Mouse (Mus musculus) limb, embryonic 11.5 days (tissue): Measurements from ENCODE around the gene Twnk. TPM values are rescaled to one million over a fixed set of nuclear protein-coding genes. Genes with fewer than 3 reads are reported as not detected.

ENCODE experiments used
- ATAC-seq: fragments of 200-750 bp; cut with Nextera tagmentation; 2 replicates; pipeline ENCODE4 v1.8.0; 2017; ENCODE audit warnings: low read depth; ENCODE audit not compliant: insufficient number of reproducible peaks, low FRiP score, low TSS enrichment
- DNase-seq: peaks from one replicate; pipeline ENCODE4 v3.0.0-alpha.2; 2015; ENCODE audit warnings: low spot score
- H3K27ac ChIP-seq: fragments of 300-500 bp; sonication (generic); replicated peaks from 2 replicates; pipeline ENCODE4 v1.5.1; 2014; ENCODE audit warnings: low read depth, mild to moderate bottlenecking, low read length
- H3K27me3 ChIP-seq: fragments of 300-500 bp; sonication (generic); 2 replicates; pipeline ENCODE4 v1.6.1; 2014; ENCODE audit warnings: mild to moderate bottlenecking, low read length, mixed read lengths; ENCODE audit not compliant: control insufficient read depth, insufficient read depth
- H3K36me3 ChIP-seq: fragments of 300-500 bp; sonication (generic); 2 replicates; pipeline ENCODE4 v1.6.1; 2014; ENCODE audit warnings: mild to moderate bottlenecking, low read length, moderate library complexity, mixed read lengths; ENCODE audit not compliant: control insufficient read depth, insufficient read depth
- H3K4me1 ChIP-seq: fragments of 300-500 bp; sonication (generic); 2 replicates; pipeline ENCODE4 v1.6.1; 2014; ENCODE audit warnings: low read length, mixed read lengths; ENCODE audit not compliant: control insufficient read depth, insufficient read depth
- H3K4me2 ChIP-seq: fragments of 300-500 bp; sonication (generic); 2 replicates; pipeline ENCODE4 v1.6.1; 2014; ENCODE audit warnings: low read depth, mild to moderate bottlenecking, moderate library complexity; ENCODE audit not compliant: severe bottlenecking
- H3K4me3 ChIP-seq: fragments of 300-500 bp; sonication (generic); 2 replicates; pipeline ENCODE4 v1.5.1; 2014; ENCODE audit warnings: low read depth, low read length
- H3K9ac ChIP-seq: fragments of 300-500 bp; sonication (generic); 2 replicates; pipeline ENCODE4 v1.6.1; 2014; ENCODE audit warnings: mild to moderate bottlenecking, low read length
- H3K9me3 ChIP-seq: fragments of 300-500 bp; sonication (generic); 2 replicates; pipeline ENCODE4 v1.6.1; 2016; ENCODE audit warnings: low read length; ENCODE audit not compliant: control insufficient read depth
- WGBS: fragments of 180-500 bp; shearing (Covaris S2); extraction: QIAGEN DNeasy Blood & Tissue Kit; methylation state at CpG from one replicate; pipeline ENCODE4 v1.1.7; 2014; 5-methylcytosine and 5-hydroxymethylcytosine counted together
- polyA plus RNA-seq: library from polyadenylated mRNA; unstranded; fragments of >200 nt; fragmentation: Nextera tagmentation; extraction: Ambion mirVana; gene quantifications from 2 replicates; pipeline ENCODE4 v1.2.1, GENCODE M21; 2014

Twnk gene
- polyA plus RNA-seq, 1 experiment from 2014 or later = 19.0 TPM

DNA sequence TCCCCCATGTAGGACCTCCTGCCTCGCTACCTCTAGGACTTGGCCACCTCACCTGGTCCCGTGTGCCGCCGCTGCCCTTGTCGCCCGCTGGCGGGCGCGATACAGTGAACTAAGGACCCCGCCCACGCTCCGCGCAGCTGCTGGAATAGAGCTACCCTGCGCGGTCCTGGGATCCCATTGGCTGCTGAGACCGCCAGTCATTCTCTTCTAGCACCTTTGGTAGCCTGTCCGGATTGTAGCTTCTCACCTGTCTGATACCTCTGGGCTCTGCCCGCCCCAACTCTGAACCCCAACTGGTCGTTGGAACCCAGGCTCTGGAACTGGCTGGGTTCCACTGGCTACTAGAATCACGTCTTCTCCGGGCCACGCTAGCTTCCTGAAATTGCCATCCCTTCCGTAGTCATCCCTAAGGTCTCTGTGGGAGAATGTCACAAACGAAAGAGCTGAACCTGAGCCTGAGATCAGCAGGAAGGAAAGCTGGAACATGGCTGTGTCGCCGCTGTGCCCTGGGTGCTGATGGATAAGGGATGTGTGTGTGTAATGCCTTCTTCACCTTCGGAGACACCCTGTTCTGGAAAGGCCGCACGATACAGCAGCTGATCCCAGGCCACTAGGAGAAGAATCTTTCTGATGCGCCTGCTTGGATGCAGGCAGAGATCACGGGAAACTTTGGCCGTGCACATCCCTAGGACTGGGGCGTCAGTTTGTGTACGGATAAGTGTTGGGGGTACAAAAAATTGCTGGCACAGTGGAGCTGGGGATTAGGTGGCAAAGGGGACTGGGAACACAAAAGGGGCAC lies 41.3 kb downstream of the Twnk start:
- 0 out of 2 replicates have a peak, but pooled peaks have one; percentile 9 for ATAC-seq
- H3K27ac ChIP-seq = no peak overlapping the region

DNA sequence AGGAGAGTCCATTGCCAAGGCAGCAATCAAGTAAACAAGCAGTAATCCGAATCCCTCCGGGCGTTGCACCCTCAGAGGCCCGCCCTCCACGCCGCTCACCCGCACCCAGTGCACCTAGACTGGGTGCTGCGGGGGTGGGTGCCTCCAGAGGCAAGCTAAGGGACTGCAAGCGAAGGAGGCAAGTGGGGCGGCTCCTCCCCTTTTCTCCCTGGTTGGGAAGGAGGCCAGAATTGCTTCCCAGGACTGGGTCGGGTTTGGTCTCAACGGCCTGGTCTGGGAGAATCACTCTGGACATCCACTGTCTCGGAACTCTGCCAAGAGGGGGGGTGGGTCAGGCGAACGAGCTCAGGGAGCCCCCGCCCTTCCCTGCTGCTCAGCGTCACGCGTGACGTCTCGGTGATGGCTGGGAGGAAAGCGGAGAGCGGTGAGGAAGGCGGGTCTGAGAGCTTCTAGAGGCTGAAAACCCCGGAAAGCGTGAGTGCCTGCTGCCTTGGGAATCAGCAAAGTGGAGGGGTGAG lies 42.0 kb downstream of the Twnk start, which contains the start of gene Sfxn3:
Gene Sfxn3, plus strand, starts transcription at position 87 of the 518 bp plus-strand sequence.
- peak within 1 kb of the TSS; percentile 4 for H3K9ac ChIP-seq
- H3K4me2 ChIP-seq = peak within 1 kb of the TSS; percentile 53
- WGBS = under 1% methylated on average over 26 of the region's 26 CpGs
- DNase-seq = peak; percentile 79
- peaks cover 21% of the 10 kb centered on the region for H3K4me1 ChIP-seq
- no peaks in the 10 kb centered on the region for H3K9me3 ChIP-seq
- ATAC-seq = peak; percentile 72
- H3K36me3 ChIP-seq = no peaks in the 10 kb centered on the region
- no peak within 1 kb of the TSS for H3K27ac ChIP-seq
- H3K4me3 ChIP-seq = peak within 1 kb of the TSS; percentile 44
- H3K27me3 ChIP-seq = peaks cover 26% of the 10 kb centered on the region

More for the DNA sequence above, 41.3 kb downstream of the Twnk start:
- H3K4me1 ChIP-seq = peaks cover 21% of the 10 kb centered on the region
- H3K4me3 ChIP-seq = peak overlapping the region; percentile 44
- H3K36me3 ChIP-seq = no peaks in the 10 kb centered on the region
- H3K9me3 ChIP-seq = no peaks in the 10 kb centered on the region
- peaks cover 26% of the 10 kb centered on the region for H3K27me3 ChIP-seq
- WGBS = 3% methylated on average over 34 of the region's 34 CpGs
- peak; percentile 78 for DNase-seq
- peak overlapping the region; percentile 4 for H3K9ac ChIP-seq
- H3K4me2 ChIP-seq = peak overlapping the region; percentile 53

DNA sequence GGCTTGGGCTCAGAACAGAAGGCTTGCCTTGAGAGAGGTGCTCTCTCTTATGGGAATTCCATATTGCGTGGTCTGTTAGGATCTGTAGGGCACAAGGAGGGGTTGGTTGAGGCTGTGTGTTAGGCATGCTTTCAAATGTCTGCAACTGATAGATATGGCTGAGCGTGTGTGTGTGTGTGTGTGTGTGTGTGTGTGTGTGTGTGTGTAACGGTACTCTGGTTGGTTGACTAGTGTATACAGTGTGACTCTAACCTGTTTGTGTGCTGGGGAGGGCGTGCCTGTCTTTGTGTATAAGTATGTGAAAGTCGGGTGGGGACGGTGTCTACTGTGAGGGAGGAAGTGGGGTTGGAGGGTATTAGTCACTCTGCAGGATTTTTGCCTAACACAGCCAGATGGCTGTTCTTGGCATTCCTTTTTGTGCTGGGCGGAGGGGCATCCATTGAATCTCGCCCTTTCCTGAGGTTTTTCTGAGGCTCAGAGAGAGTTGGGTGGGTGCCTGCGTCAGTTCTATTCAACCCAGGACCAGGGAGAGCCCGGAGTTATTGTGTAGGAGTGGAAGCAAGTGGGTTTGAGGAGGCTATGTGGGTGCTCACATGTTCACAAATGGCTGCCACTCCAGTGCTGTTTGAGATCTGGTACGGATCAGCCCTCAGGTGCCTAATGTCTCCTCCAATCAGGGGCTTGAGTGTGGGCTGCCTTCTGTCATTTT lies 42.6 kb downstream of the Twnk start:
- peak overlapping the region; percentile 44 for H3K4me3 ChIP-seq
- ATAC-seq = 0 out of 2 replicates have a peak, but pooled peaks have one; percentile 49
- no peak for DNase-seq
- no peak overlapping the region for H3K27ac ChIP-seq
- H3K36me3 ChIP-seq = no peaks in the 10 kb centered on the region
- H3K27me3 ChIP-seq = peaks cover 26% of the 10 kb centered on the region
- no peaks in the 10 kb centered on the region for H3K9me3 ChIP-seq
- peaks cover 21% of the 10 kb centered on the region for H3K4me1 ChIP-seq
- WGBS = 58% methylated on average over 11 of the region's 11 CpGs
- peak overlapping the region; percentile 4 for H3K9ac ChIP-seq
- H3K4me2 ChIP-seq = peak overlapping the region; percentile 53

DNA sequence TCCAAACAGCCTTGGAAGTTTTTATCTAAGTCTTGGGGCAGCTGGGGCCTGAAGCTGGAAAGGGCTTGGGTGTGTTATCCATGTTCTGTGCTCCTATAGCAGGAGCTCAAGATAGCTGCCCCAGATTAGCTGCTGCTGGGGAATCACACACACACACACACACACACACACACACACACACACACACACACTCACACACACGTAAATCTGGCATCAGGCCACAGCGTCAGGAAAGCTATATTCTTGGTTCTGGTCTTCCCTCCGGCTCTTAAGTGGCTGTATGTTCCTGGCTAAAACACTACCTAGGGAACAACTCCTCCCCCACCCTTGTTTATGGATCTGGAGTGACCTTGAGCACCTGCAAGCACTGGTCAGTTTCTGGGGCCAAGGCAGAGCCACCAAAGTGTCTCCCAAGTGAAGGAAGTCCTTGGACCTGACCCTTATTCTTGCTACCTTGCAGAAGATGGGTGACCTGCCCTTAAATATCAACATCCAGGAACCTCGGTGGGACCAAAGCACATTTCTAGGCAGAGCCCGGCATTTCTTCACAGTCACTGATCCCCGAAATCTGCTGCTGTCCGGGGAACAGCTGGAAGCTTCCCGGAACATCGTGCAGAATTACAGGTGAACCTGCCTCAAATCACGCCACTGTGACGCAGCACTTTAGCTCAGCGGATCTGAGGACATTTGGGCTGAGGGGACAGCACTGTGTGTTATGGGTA lies 43.3 kb downstream of the Twnk start:
- DNase-seq (no peak), ATAC-seq (no peak)
- H3K27ac ChIP-seq = no peak overlapping the region
- H3K9me3 ChIP-seq = no peaks in the 10 kb centered on the region
- peaks cover 26% of the 10 kb centered on the region for H3K27me3 ChIP-seq
- H3K36me3 ChIP-seq = no peaks in the 10 kb centered on the region
- H3K4me3 ChIP-seq = no peak overlapping the region; the same call in 1 of the 2 replicates
- WGBS = 82% methylated on average over 12 of the region's 12 CpGs
- H3K9ac ChIP-seq = no peak overlapping the region
- peak overlapping the region; percentile 53 for H3K4me2 ChIP-seq
- peaks cover 21% of the 10 kb centered on the region for H3K4me1 ChIP-seq

DNA sequence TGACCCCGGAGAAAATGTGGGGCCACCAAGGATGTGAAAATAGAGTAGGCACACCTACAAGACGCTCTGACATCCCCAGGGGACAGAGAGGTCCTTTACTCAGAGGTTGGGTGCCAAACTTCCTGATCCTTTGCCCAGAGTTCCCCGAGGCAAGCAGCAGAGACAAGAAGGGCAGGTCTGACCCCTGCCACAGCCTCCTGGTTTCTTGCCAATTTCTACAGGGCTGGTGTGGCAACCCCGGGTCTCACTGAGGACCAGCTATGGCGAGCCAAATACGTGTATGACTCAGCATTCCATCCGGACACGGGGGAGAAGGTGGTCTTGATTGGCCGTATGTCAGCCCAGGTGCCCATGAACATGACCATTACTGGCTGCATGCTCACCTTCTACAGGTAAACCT lies 44.1 kb downstream of the Twnk start:
- H3K27ac ChIP-seq = no peak overlapping the region
- no peaks in the 10 kb centered on the region for H3K9me3 ChIP-seq
- peaks cover 23% of the 10 kb centered on the region for H3K27me3 ChIP-seq
- no peak overlapping the region for H3K4me3 ChIP-seq
- H3K36me3 ChIP-seq = no peaks in the 10 kb centered on the region
- H3K9ac ChIP-seq = no peak overlapping the region
- no peak overlapping the region for H3K4me2 ChIP-seq
- ATAC-seq (no peak), DNase-seq (no peak)
- WGBS = 76% methylated on average over 9 of the region's 9 CpGs
- H3K4me1 ChIP-seq = peaks cover 21% of the 10 kb centered on the region

DNA sequence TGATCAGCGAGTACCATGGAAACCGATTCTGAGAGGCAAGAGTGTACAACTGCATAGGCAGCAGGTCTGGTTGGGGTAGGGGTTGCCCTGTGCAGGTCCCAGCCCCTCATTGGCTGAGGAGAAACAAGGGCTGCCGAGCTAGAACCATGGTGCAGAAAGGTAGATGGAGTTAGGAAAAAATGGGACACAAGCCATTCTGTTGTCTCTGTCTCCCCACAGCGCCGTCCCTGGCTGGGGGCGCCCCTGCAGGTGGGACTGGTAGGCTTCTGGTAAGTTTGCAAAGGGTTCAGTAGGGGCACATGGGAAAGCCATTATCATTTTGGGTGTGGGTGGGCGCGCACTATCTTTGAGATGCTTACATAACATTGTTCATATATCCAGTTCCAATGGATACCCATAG lies 48.0 kb downstream of the Twnk start:
- H3K4me1 ChIP-seq = peaks cover 8% of the 10 kb centered on the region
- ATAC-seq = no peak
- H3K9ac ChIP-seq = no peak overlapping the region
- H3K27me3 ChIP-seq = no peaks in the 10 kb centered on the region
- H3K4me3 ChIP-seq = no peak overlapping the region
- no peak overlapping the region for H3K27ac ChIP-seq
- peaks cover 4% of the 10 kb centered on the region; the same call in 1 of the 2 replicates for H3K36me3 ChIP-seq
- DNase-seq = no peak
- 88% methylated on average over 8 of the region's 8 CpGs for WGBS
- no peak overlapping the region for H3K4me2 ChIP-seq
- H3K9me3 ChIP-seq = no peaks in the 10 kb centered on the region

DNA sequence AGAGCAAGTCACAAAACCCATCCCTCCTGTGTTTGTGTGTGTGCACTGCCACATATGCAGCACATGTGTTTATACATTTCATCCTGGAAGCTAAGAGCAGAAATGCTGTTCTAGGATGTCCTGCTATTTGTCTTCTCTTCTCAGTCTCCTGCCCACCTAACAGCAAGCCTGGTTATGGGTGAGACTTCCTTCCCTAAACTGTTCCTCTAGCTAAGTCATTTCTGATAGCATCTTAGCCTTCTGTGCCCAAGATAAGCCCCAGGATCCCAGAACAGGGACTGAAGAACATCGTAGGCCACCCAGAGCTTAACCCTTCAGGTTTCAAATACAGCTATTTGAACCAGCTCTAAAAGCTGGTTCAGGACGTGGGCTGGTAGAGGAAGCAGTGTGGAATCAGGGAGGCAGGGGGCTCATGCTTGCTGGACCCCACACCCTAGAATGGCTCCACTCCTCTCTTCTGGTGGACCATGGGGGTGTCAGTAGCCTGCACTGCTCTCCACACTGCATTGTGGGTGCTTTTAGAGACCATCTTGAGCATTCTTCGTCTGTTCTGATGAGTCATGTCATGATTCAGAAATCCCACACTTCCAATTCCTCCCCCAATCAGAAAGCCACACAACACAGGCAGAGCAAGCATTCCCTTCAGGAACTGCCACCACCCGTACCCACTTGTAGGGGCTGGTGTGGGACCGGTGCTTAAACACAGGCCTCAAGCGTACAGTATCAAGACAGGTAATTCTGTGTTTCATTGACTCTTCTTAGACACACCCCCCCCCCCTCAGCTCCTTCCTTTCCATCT lies 49.6 kb downstream of the Twnk start:
- peaks cover 12% of the 10 kb centered on the region for H3K4me1 ChIP-seq
- no peaks in the 10 kb centered on the region for H3K9me3 ChIP-seq
- H3K27ac ChIP-seq = no peak overlapping the region
- ATAC-seq (no peak), DNase-seq (no peak)
- peaks cover 4% of the 10 kb centered on the region; the same call in 1 of the 2 replicates for H3K36me3 ChIP-seq
- H3K4me3 ChIP-seq = no peak overlapping the region
- WGBS = 85% methylated on average over 6 of the region's 6 CpGs
- H3K27me3 ChIP-seq = no peaks in the 10 kb centered on the region
- no peak overlapping the region for H3K9ac ChIP-seq
- H3K4me2 ChIP-seq = no peak overlapping the region
